Mouse (Mus musculus): Measurements from ENCODE around the gene 6030445D17Rik.

DNA sequence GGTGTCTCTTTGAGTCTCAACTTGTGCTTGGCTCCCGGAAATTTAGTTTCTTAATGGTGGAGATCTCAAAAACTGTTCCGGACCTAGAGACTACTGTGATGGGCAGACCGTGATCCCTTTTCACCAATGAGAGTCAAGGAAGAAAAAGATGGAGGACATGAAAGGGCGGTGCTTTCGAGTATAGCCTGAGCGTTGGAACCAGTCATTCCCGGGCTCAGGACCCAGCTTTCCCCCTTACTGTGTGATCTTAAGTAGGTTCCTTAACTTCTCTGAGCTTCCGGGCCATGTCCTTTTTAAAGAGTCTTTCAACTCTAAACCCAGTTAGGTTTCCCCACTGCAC is 759 bp downstream of the 6030445D17Rik start:
- no peak for TF ChIP-seq POLR2A (IDR thresholded peaks at IDR 0.05; ENCODE audit: borderline replicate concordance, extremely low read depth, insufficient read depth, insufficient read length, poor library complexity, severe bottlenecking)
- TF ChIP-seq CTCF (IDR thresholded peaks at IDR 0.05; ENCODE audit: borderline replicate concordance, extremely low read depth, insufficient read depth, insufficient read length), result no peak
